Mouse (Mus musculus): Measurements from ENCODE around the gene C1qtnf5. TPM values are rescaled to one million over a fixed set of nuclear protein-coding genes. Genes with fewer than 3 reads are reported as not detected.
"Not testable (repeated sequence)": the region's sequence is repeated elsewhere in the genome, so short reads cannot be mapped to it uniquely, and the experiment has no call there.

Gene C1qtnf5
- total RNA-seq, 2 experiments from 2014 or later: 15.2 to 19.5 TPM

DNA sequence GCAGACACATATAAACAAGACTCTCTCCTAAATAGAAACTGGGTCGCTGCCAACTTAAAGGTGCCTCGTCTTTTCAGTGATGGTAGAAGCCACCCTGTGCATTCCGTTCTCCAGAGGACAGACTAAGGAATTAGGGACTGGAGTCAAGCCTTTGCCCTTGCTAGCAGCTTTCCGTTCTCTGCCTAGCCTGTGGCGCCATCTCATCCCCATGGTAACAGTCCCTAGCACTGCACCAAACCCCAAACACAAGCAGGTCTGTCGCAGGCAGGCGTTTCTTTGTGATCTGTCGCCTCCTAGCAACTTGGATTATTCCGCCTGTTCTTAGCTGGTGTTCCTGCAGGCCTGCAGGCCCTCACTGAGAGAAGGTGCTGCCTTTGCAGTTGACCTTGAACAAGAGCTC lies 10.5 kb upstream of the C1qtnf5 start:
- peak in 1 of 2 experiments; percentile 34 for DNase-seq
- intact Hi-C loops (cut with DNase I): no loop called here

DNA sequence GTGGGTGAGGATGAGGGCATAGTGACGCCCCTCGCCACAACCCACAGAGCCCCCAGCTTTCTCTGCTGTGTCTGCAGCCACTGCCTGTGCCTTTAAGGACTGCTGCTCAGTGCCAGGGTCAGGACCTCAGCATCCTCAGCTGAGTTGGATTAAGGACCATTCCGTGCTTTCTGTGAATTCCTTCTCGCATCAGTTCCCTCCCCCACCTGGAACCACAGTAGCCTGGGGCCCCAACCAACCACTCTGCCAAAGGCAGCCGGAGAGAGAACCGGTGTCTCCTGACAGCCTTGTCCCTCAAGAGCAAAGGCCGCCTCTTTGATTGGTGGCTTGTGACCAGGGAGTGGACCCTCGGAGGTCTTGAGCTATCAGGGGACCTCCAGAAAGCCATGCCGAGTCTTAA lies 5.6 kb upstream of the C1qtnf5 start, which contains the start of gene Mfrp:
TSS of gene Mfrp (plus strand) at position 240 of the 400 bp plus-strand sequence.
- no peak for DNase-seq
- intact Hi-C loops (cut with DNase I): no loop called here

DNA sequence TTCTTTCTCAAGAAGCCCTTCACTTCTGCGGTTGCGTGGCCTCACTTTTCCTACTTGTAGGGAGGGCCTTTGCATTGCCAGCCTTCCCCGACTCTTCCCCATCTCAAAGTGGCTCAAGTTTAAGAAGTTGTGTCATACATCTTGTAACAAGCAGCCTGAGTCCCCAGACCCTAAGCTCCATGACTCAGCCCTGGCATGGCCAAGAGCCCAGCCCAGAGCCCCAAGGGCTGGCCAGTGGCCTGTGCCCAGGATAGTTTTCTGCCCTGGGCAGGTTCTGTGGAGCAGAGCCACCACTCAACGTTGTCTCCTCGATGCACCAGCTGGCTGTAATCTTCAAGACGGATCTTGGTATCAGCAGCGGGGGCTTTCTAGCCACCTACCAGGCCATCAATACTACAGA lies 2.2 kb upstream of the C1qtnf5 start:
- intact Hi-C loops (cut with DNase I): loop anchor here (5.0 kb wide), 2 partner anchors 38 to 123 kb away; partner anchors contain the start of gene Usp2
- DNase-seq: no peak

DNA sequence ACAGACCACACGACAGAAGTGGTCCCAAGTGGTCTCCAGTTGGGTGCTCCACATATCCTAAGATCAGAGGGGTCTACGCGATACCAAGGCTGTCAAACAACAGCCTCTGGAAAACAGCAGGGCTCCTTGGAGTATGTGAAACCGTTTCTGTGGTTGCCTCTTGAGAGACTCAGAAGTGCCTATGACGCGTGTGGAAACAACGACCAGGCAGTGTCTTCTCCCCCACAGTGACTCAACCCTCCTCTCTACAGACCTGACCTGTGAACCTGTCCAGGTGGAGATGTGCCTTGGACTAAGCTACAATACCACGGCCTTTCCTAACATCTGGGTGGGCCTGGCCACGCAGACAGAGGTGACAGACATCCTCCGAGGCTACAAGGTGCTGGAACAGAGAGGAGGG lies 1.3 kb upstream of the C1qtnf5 start:
- no peak for DNase-seq
- intact Hi-C loops (cut with DNase I): loop anchor here (5.0 kb wide), 2 partner anchors 38 to 123 kb away; partner anchors contain the start of gene Usp2

DNA sequence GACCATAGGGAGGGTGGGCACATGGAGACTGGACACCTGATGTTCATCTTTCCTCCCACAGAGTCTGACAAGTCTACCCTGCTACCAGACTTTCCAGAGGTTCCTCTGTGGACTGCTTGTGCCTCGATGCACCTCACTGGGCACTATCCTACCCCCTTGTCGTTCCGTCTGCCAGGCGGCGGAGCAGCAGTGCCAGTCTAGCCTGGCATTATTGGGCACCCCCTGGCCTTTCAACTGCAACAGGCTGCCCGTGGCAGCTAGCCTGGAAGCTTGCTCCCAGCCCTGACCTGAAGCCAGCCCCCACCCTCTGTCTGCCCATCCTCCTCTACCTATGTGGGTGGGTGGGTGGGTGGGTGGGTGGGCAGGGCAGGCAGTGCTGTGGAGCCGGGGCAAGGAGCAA lies 863 bp upstream of the C1qtnf5 start:
- DNase-seq: no peak
- intact Hi-C loops (cut with DNase I): loop anchor here (5.0 kb wide), 2 partner anchors 39 to 124 kb away; partner anchors contain the start of gene Usp2

DNA sequence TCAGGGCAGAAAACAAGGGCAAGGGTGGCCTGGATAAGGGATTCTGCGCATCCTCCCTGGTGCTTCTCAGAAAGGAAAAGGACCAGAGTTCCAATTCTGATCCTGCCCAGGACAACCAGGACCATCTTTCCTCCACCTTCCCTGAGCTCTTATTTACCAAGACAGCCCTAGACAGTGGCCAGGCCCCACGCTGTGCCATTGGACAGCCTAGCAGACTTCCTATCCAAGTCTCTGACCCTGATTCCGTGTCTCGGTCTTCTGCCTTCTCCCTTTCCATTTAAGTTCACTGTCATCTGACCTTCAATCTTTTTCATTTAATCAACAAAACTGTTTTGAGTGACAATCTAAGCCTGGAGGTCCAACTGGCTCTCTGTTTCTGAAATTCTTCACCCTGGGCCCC lies 449 bp upstream of the C1qtnf5 start:
- intact Hi-C loops (cut with DNase I): loop anchor here (5.0 kb wide), 2 partner anchors 39 to 124 kb away; partner anchors contain the start of gene Usp2
- no peak for DNase-seq

DNA sequence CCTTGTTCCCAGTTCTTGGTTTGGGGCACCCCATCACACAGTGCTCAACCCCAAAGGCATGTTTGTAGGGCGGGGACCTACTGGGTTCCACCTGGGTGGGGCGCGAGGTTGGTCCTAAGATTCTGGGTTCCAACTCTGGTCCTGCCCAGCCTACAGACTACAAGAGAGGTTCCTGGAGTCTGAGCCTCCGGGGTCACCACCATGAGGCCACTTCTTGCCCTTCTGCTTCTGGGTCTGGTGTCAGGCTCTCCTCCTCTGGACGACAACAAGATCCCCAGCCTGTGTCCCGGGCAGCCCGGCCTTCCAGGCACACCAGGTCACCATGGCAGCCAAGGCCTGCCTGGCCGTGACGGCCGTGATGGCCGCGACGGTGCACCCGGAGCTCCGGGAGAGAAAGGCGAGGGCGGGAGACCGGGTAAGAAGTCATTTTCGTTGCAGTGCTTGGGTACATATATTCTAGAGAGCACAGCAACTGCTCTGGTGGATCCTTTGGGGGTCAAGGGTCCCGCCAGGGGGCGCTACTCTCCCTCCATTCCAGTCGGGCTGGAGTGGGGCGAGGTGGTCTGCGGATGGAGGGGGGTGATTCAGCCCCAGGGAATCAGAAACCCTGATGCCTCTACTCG lies 623 bp downstream of the C1qtnf5 start:
- intact Hi-C loops (cut with DNase I): loop anchor here (5.0 kb wide), 2 partner anchors 40 to 125 kb away; partner anchors contain the start of gene Usp2
- DNase-seq: peak; percentile 66 to 71

DNA sequence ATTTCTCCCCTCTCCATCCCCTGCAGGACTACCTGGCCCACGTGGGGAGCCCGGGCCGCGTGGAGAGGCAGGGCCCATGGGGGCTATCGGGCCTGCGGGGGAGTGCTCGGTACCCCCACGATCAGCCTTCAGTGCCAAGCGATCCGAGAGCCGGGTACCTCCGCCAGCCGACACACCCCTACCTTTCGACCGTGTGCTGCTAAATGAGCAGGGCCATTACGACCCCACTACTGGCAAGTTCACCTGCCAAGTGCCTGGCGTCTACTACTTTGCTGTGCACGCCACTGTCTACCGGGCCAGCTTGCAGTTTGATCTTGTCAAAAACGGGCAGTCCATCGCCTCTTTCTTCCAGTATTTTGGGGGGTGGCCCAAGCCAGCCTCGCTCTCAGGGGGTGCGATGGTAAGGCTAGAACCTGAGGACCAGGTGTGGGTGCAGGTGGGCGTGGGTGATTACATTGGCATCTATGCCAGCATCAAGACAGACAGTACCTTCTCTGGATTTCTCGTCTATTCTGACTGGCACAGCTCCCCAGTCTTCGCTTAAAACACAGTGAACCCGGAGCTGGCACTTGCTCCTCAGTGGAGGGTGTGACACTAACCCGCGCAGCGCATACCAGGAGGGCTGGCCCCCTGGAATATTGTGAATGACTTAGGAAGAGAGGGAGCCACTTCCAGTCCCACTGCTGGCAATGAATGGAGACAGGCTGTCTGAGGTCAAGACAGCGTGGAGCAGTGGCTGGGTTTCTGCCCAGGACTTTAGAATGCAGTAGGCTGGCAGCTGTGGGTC lies 1.4 kb downstream of the C1qtnf5 start:
- intact Hi-C loops (cut with DNase I): loop anchor here (5.0 kb wide), 2 partner anchors 41 to 126 kb away; partner anchors contain the start of gene Usp2
- DNase-seq: no peak

DNA sequence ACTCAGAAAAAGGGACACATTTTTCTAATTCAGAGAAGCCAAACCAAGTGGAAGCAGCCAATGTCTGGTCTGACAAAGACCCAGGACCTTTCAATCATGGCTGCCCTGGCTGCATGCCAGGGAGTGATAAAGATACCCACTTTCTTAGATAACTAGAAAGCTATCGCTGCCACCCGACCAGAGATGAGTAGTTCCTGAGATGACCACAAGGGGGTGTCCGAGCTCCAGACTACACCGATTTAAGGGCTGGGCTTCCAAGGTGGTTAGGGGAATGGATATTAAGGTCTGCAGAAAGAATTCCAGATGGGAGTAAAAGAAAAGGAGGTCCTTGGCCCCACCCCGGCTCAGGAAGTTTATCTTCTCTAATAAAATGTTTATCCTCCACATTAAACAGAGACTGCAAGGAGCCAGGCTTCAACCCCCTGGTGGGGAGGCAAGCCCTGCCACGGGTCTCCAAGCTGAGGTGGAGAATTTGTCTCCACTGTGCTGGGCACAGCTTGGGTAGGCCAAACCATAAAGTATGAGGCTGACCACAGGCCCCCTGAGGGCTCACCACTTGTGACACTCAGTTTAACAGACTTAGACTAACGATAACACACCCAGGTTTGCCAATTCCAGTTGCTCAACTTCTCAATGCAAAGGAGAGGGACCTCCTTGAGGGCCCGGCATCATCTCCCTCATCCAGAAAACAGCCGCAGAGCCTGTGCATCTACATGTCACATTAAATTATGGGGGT lies 2.5 kb downstream of the C1qtnf5 start:
- peak; percentile 74 to 85 for DNase-seq
- intact Hi-C loops (cut with DNase I): loop anchor here (5.0 kb wide), 2 partner anchors 42 to 127 kb away; partner anchors contain the start of gene Usp2

DNA sequence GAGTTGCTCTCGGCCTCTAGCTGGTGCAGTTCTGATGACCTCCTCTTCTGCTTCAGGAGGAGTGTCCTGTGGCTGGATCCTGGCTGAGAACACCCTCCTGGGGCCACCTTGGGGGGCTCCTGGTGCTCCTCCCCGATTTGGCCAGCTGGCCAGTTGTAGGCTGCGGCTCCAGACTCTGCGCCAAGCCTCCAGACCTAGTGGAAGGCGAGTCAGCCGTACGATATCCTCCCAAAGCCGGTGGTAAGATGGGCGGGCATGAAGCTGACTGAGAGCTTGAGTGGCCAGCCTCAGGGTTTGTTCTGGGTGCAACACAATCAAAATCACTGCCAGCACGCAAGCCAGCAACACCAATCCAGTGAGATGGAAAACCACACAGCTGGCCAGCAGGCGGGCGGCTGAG lies 4.9 kb downstream of the C1qtnf5 start:
- DNase-seq; intact Hi-C loops (cut with DNase I): not testable (repeated sequence)

DNA sequence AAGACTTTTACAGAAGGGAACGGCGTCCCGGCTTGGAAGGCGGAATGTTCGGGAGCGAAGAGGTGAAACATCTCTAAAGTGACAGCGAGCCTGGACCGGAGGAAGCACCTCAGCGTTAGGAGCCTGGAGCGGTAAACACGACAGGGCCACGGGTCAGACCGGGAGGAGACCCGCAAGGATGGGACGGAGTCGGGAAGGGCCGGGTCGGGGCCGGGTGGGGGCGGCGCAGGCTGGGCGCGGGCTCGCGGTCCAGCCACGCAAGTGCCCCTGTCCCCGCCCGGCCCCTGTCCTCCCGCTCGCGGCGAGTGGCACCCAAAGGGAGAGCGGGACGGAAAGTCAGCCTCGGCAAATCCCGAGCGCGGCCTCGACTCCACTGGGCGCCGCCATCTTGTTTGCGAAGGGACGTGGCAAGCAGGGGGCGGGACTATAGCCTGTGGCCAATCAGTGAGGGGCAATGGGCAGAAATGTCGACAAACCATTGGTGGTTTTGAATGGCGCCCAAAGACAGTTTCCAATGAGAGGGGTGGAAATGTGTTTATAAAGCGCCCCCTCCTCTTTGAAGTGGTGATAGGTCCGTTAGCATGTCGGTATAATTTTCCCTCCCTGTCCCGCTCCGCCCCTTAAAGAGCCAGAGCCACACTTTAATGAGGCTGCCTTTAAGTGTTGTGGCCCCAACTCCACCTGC lies 6.2 kb downstream of the C1qtnf5 start, which contains the start of the genes Gm49380 and Rnf26:
TSS of gene Gm49380 (minus strand) at position 396 of the 685 bp plus-strand sequence.
TSS of gene Rnf26 (minus strand) at position 413 of the 685 bp plus-strand sequence.
- intact Hi-C loops (cut with DNase I): no loop called here

DNA sequence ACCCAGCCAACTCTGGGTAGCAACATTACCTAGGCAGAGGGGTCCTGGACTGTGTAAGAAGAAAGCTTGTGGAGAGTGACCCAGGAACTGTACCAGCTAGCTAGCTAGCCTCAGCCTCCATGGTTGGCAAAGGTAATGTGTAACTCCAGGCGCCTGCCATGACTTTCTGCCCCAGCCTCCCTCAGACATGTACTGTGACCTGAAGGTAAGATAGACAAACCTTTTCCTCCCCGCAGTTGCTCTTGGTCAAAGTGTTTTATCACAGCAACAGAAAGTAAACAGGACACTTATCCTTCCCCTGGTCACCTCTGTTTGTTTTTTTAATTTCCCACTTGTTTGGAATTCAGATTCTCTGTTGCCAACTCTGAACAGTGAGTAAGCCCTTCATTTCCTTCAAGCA lies 7.4 kb downstream of the C1qtnf5 start:
- intact Hi-C loops (cut with DNase I): no loop called here
- DNase-seq: no peak

More for the DNA sequence above, 6.2 kb downstream of the C1qtnf5 start, which contains the start of the genes Gm49380 and Rnf26:
- peak; percentile 93 to 96 for DNase-seq

DNA sequence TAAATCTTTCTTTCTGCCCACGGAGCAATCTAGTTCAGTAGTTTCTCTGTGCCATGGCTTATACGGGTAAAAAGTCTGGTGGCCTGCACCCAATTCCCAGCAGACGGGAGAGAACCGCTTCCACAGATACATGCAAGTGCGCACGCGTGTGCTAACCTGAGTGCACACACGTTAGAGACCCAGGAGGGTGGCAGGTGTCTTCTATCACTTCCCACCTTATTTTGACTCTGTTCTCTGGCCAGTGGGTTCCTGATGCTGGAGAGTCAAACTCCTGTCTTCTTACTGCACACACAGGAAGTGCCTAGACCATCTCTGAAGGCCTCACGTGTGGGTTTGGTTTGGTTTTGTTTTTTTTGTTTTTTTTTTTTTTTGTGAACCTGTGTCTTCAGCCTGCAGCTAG lies 8.6 kb downstream of the C1qtnf5 start:
- intact Hi-C loops (cut with DNase I): no loop called here
- DNase-seq: no peak

DNA sequence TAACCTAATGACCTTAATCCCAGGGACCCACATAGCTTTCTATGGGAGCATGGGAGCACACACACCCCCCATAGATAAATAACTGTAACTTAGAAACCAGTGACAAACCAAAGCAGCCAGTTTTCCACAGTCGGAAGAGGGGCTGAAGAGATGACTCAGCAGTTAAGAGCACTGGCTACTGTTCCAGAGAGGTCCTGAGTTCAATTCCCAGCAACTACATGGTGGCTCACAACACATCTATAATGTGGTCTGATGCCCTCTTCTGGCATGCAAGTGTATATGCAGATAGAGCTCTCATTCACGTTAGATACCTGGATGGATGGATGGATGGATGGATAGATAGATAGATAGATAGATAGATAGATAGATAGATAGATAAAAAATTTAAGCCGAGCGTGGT lies 9.1 kb downstream of the C1qtnf5 start:
- no peak for DNase-seq
- intact Hi-C loops (cut with DNase I): no loop called here

DNA sequence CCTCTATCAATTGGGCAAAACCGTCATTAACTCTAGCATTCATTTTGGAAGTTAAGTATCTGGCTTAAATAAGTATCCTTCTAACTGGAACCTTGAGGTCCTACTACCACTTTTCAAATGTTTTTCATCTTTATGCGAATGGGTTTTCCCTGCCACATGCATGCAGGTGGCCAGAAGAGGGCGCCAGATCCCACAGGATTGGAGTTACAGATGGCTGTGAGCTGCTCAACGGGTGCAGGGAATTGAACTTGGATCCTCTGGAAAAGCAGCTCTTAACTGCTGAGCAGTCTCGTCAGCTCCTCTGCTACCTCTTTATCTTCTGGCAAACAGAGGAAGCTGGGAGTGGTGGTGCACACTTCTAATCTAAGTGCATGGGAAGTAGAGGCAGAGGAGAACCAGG lies 12.0 kb downstream of the C1qtnf5 start:
- intact Hi-C loops (cut with DNase I): no loop called here
- no peak for DNase-seq

DNA sequence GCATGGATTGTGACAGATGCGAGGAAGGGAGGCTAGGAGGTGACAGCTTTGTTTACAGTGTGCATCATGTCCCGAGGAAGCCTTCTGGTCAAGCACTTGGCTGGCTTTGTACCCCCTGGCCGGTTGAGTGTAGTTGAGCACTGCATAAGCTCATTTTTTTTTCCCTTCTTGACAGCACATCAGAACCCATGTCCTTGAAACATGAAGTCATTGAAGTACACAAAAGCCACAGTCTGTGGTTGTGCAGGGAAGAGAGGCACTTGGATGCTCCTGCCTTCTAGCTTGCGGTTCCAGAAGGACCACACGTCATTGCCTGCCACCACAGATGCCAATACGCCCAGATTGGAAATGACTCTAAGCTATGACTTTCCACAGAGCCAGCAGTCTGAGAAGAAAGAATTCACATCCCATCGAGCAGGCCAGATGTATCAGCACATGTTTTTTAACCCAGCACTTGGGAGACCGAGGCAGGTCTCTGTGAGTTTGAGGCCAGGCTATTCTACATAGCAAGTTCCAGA lies 13.0 kb downstream of the C1qtnf5 start:
- no peak for DNase-seq
- intact Hi-C loops (cut with DNase I): loop anchor here (5.0 kb wide), 1 partner anchor 133 kb away; no protein-coding TSS in a partner anchor

DNA sequence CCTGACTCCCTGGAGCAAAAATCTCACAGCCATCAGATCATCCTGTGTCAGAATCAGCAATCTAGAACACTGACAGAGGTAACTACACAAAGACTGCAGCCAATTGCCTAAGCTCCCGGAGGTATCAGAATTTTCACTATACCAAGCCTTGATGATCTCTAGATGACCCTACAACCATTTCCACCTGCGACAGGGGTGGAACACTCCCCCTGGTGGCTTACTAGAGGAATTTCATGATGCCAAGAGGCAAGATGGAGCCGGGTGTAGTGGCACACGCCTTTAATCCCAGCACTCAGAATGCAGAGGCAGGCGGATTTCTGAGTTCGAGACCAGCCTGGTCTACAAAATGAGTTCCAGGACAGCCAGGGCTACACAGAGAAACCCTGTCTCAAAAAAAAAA lies 17.3 kb downstream of the C1qtnf5 start:
- DNase-seq: no peak
- intact Hi-C loops (cut with DNase I): loop anchor here (5.0 kb wide), 1 partner anchor 137 kb away; no protein-coding TSS in a partner anchor

DNA sequence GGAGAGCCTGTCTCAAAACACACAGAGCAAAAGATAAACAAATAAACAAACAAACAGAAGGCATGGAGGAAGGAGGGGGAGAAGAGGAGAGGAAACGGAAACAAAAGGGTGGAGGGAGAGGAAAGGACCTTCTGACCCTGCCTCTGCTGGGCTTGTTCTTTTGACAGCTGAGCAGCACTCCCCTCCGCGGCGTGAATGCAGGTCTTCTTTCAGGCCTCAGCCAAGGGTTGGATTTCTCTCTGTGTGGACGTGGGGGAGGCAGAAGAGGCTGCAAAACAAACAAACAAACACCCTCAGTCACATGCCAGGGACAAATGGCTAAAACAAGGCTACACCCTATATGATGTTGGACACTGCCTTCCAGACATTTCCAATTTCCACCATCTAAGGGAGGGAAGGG lies 18.0 kb downstream of the C1qtnf5 start:
- intact Hi-C loops (cut with DNase I): loop anchor here (5.0 kb wide), 2 partner anchors 57 to 267 kb away; no protein-coding TSS in a partner anchor
- no peak for DNase-seq

Measured in heart, postnatal 14 days (tissue).